Mouse (Mus musculus): ENCODE measurements around the gene Tmc8.

Gene Tmc8

DNA sequence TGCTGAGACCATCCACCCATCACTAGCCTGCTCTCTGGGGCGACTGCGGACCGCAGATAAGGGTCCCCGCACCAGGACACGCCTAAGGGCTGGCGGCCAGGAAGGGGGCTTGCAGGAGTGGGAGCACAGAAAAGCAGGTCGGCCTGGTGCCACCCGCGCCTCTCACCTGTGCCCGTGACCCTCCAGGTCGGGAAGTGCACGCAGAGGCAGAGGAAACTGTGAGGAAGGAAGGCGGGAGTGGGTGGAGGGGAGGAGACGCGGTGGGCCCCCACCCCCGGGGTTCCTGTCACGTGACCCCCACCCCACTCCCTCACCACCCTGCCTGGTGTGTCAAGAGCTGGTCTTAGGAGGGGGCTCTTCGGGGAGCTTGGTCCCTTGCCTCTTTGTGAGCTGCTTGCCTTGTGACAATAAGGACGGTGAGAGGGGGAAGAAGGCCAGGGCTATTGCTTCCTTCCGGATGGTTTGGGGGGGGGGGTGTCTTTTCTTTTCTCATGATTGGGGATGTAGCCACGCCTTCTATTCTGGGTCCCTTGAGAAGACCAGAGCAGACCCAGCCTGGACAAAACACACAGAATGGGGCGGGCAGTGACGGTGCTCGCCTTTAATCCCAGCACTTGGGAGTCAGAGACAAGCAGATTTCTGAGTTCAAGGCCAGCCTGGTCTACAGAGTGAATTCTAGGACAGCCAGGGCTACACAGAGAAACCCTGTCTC, at the start of gene Tmc8, which contains the start of gene Tmc6:
Gene Tmc8 (plus strand): TSS at position 84 of the 712 bp plus-strand sequence.
Gene Tmc6 (minus strand): TSS at position 206 of the 712 bp plus-strand sequence.
- no peak for DNase-seq (ENCODE audit: low spot score)

DNA sequence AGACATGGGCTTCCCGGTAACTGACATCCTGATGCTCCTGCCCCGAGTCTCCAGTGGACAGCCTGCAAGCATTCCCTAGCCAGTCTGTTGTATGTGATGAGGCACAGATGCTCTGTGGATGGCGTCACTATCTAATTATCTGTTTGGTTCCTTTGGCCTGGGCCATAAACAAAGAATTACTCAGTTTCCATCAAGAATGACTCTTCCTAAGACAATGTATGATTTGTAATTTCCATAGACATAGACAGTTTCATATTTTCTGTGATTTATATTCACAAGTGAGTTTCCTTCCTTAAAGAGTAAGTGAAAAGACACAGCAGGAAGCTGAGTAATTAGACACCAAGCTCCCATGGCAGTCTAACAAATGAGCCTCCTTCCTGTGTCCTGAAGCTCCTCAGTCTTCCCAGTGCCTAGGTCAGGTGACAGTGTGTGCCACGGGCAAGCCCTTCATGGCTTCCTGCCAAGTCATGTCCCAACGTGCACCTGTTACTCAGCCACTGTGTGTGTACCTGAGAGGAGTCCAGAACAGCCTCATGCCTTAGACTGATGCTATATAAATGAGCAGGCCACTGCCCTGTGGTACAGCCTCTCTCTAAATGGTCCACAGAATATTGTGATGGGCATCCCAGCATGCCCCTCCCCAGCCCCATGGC, 45.7 kb upstream of the Tmc8 start:
- no peak for DNase-seq (ENCODE audit: low spot score)

DNA sequence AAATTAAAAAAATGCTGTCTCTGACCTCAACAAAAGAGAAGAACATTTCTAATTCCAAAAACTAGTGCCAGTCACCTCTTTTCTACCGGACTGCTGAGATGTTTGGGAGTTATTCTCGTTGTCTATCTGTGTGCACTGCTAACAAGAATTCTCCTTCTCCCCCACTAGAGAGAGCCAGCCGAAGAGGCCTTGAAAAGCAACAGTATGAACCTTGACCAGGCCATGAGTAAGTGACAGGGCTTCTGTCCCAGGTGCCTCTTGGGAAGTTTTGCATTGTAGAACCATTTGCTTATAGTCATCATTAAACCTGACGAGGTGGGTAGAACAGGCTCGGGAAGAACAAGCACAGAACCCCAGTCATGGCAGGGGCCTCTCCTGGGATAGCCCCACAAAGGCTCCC, 43.8 kb upstream of the Tmc8 start:
- no peak for DNase-seq (ENCODE audit: low spot score)

DNA sequence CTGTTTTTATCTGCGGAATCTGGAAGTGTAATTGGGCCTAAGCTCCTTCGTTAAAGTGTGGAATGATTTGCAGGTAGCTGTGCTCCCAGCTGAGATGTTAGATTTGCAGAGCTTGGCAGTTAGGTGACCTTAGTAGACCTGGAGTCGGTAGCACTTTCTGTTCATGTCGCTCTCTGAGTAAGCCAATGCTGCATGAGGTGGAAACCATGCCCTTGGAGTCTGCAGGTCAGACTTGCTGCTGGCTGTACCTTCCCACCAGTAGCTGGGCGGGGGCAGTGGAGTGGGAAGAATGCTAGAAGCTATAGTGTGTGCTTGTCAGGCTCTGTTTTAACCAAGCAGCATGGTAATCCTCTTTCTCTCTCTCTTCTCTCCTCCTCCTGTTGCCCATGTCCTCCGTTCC, 40.7 kb upstream of the Tmc8 start:
- no peak for DNase-seq (ENCODE audit: low spot score)

DNA sequence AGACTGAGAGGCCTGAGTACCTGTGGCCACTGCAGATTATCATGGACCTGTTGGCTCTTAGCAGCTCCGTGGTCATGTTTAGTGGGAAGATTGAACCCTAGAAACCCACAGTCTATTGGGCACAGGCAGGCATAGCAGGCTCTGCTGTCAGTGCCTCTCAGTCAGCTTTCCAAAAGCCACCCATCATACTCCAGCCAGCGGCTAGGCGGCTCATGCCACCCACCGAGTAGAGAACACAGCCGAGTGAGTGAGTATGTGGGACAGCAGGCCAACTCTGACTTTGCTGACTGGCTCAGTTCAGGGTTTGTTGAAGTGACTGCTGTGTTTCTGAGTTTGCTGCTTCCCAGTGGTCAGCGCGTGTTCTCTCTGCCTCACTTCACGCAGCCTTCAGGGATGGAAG, 39.6 kb upstream of the Tmc8 start:
- no peak for DNase-seq (ENCODE audit: low spot score)

DNA sequence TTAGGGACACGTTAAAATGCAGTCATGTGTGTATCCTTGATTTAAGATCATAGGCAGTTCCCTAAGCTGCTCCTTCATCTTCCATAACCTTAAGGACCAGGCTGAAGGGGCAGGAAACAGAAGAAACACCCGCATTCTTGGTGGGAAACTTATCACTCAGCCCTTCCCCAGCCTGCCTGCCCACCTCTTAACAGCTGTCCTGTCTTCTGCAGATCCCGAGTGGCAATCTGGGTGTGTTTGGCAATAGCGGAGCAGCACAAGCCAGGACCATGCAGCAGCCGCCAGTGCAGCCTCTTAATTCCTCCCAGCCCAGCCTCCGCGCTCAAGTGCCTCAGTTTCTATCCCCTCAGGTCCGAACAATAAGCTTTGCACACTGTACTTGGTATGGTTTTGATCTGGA, 39.2 kb upstream of the Tmc8 start:
- DNase-seq (ENCODE audit: low spot score): no peak

DNA sequence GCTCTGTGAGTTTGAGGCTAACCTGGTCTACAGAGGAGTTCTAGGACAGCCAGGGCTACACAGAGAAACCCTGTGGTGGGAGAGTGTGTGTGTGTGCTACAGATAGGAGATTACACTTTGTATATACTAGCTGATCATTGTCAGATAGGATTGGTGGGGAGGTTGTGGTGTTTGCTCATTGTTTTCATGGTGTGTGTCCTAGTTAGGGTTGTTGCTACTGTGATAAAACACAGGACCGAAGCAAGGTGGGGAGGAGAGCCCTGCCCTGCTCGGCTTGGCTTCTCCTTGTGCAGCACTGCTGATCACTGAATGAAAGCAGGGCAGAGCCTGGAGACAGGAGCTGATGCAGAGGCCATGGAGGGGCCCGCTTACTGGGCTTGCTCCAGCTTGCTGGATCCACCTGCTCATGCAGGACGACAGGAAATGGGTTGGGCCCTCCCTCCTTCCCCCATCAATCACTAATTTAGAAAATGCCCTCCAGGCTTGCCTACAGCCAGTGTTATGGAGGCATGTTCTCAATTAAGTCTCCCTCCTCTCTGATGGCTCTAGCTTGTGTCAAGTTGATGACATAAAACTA, 38.3 kb upstream of the Tmc8 start:
- no peak for DNase-seq (ENCODE audit: low spot score)

DNA sequence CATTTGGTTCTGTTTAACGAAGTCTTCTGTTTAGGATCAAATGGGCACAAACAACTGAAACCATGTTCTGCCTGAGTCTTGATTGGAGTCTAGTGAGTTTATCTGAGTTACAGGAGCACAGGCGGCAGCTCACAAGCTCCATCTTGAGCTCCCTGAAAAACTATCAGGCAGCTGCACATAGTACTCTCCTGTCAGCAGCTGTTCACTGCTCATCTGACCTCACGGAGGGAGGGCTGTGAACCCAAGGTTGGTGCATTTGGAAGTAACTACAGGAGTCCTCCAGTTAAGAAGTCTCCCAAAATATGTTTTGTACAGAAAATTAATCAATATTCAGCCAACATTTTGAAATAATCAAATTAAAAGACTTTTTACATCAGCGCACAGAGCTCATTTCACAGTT, 33.2 kb upstream of the Tmc8 start:
- DNase-seq (ENCODE audit: low spot score): no peak

DNA sequence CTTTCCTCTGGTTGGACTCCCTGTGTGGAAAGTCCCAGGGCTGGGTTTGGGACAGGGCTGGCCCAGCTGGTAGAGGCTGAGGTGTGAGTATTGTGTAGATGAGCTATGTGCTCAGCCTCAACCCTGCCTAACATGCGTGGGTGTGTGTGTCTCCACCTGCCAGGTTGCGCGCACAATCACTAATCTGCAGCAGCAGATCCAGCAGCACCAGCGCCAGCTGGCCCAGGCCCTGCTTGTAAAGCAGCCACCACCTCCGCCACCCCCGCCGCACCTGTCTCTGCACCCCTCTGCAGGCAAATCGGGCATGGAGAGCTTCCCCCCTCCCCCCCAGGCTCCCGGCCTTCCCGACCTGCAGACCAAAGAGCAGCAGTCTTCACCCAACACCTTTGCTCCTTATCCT, 32.5 kb upstream of the Tmc8 start:
- no peak for DNase-seq (ENCODE audit: low spot score)

DNA sequence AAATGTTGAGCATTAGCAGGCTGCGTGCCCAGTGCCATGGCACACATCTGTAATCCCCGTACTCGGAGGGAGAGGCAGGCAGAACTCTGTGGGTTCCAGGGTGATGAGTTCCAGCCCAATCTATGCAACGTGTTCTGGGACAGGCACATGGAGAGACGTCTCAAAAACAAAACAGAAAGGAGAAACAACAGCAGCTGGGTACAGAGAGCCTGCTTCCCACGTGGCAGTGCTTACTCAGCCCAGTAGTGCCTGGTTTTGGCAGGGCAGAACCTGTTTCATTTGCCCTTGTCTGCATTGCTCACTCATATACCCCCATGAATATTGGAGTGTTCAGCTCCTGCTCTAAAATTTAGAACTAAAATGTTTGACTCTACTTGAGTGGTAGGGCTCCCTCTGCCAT, 30.3 kb upstream of the Tmc8 start:
- DNase-seq (ENCODE audit: low spot score): no peak

DNA sequence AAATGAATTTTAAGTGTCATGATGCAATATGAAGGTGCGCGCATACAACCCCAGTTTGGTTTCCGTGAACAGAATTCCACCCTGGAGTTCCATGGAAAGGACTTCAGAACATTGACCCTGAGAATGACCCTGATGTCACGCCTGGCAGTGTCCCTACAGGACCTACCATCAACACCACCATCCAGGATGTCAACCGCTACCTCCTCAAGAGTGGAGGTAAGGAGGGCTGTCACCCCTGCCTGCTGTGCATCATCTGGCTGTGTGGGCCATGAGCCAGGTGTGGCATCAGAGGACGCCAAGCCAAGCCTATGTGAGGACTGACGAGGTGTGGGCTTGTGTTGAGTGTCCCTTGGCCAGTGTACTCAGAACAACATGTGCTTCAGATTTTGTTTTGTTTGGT, 26.0 kb upstream of the Tmc8 start:
- no peak for DNase-seq (ENCODE audit: low spot score)

DNA sequence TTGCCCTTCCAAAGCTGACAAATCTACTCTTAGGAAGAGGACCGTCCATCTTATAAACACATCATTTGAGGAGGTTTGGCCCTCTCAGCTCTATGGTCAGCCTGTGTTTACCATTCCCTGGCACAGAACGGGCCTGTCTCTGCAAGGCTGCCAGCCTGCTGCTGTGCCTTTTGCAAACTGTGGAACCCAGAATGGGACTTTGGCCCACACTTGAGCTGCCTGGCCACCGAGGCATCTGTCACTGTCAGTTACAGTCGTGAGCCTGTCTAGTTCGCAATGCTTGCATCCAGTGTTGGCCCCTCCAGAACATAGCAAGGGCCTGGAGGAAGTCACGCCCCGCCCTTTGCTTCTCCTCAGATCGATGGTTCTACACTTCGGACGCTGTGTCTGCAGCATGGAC, 22.6 kb upstream of the Tmc8 start:
- no peak for DNase-seq (ENCODE audit: low spot score)

DNA sequence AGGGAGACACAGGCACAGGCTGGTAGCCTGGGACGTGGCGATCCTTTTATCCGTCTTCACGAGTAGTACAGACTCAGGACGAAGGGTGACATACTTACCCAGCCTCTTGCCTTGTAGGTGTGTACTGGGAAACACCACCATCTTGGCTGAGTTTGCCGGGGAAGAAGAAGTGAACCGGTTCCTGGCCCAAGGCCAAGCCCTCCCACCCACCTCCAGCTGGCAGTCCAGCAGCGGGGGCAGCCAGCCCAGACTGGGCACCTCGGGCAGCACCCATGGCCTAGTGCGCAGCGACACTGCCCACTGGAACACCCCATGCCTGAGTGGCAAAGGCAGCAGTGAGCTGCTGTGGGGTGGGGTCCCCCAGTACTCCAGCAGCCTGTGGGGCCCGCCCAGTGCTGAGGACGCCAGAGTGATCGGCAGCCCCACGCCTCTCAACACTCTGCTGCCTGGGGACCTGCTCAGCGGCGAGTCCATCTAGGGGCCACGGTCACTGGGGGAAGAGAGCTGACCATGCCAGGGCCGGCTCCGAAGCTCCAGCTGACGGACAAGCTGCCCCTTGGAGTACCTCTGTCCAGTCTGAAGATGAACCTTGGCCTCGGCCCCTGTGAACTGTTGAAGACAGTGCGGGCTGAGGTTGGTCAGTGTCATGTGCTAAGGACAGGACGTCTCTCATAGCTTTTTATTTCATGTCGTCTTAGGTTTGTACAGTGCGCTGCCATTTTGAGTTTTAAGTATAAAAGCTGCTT, 21.3 kb upstream of the Tmc8 start:
- no peak for DNase-seq (ENCODE audit: low spot score)

DNA sequence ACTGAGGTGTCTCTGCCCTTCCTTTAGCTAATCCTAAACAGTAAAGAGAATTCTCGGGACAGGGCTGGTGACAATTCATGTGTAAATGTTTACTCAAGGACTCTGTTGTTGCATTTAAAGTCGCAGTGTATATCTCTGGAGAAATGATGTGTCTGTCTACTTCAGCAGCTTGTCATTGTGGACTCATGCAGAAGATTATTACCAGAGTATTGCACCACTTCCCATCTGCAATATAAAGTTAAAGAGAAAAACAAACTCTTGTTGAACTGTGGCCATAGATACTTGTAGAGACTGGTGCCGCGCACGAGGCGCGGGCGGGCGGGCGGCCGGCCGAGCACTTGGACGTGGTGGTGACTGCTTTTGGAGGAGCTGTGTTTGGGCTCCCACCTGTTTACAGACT, 20.1 kb upstream of the Tmc8 start:
- DNase-seq (ENCODE audit: low spot score): no peak

DNA sequence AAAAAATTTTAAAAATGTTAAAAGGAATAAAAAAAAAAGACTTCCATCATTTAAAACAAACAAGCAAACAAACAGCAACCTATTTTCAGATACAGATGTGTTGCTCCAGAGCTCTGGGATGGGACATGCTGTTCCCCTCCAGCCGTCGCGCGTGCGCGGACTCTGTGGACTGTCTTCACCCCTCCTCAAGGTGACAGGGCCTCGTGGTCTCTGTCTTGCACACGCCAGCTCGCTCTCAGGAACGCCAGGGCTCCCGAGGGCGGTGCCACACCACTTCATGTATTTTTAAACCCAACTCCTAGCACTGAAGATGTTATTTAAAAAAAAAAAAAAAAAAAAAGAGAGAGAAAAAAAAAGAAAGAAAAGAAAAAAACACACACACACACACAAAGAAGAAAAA, 19.6 kb upstream of the Tmc8 start:
- no peak for DNase-seq (ENCODE audit: low spot score)

DNA sequence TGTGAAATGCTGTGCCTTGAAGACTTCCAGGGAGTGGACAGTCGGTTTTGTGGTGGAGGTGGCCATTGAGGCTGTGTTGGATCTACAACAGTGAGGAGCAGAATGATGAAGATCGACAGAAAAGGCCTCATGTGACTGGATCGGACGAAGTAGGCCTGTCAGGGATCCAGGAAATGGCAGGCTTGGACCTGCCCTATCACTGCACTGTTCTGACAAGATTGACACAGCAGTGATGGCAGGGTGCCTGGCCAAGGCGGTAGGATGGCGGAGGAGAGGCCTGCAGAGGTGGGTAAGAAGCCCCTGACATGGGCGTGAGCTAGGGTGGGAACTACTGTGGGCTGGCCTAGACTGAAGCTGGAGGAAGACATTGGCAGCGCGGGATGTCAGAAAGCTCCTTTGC, 17.6 kb upstream of the Tmc8 start:
- no peak for DNase-seq (ENCODE audit: low spot score)

DNA sequence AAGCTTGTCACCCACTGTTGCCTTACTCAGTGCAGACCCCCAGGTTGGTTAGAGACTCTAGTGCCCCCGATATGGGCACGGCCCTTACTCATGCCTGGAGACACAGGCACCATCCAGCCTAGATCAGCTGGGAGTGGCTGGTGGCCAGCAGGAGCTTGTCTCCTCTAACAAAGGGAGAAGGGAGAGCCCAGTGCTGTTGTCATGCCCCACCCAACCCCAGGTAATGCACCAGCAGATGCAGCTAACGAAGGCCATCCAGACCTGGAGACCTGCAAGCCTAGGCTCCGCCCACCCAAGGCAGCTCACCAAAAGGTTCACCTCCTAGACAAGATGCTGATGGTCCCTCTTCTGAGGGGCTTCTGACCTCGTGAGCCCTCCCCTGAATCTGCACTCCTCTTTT, 16.5 kb upstream of the Tmc8 start:
- no peak for DNase-seq (ENCODE audit: low spot score)

DNA sequence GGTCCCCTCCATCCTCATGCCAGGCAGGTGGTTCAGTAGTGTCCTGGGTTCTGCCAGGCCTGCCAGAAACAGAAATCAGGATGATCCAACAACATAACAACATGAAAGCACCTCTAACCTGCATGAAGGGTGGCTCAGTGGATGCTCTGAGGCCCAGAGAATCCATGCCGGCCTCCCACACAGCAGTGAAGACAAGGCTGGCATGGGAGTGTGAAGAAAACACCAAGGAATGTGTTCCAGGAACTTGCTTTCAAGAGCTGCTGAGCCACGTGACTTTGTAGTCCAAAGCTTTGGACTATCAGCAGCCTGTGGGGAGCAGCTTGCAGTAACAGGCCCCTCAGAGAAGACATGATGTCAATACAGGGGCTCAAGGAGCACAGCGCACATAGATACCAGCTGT, 15.6 kb upstream of the Tmc8 start:
- DNase-seq (ENCODE audit: low spot score): no peak

DNA sequence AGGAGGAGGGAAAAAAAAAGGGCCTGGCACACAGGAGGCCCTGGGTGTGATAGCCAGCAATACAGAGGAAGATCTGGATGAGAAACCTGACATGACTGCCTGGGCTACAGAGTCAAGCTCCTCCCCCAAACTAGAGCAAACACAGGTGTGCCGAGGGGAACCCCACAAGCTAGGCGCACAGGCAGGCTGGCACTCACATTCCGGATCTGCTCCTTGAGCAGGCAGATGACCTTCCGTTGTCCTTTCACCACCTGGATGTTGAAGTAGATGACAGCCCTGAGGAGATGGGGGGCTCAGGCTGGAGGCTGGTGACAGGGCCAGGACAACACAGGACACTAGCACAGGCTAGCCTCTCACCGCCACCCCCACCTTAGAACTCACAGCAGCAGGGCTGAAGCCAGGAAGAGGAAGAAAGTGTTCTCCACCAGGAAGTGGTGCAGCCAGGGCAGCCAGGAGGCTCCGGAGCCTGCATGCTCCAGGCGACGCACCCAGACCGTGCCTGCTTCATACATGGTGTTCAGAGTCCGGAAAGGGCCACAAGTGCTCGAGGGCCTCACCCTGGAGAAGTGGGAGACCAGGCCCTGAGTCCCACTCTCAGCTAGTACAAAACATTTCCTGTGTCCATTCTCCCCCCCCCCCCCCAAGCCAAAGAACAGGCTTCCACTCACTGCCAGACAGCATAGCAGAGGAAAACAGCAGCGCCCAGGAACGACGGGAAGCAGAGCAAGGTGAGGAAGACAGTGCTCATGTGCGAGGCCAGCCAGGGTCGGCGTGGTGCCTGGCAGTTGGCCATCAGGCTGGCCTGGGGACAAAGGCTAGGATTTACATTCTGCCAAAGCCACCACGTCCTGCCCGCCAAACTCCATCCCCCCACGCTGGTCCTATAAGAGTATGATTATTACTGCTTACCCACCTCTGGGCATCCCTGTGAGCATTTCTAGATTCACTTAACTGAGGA, 12.9 kb upstream of the Tmc8 start:
- DNase-seq (ENCODE audit: low spot score): no peak

DNA sequence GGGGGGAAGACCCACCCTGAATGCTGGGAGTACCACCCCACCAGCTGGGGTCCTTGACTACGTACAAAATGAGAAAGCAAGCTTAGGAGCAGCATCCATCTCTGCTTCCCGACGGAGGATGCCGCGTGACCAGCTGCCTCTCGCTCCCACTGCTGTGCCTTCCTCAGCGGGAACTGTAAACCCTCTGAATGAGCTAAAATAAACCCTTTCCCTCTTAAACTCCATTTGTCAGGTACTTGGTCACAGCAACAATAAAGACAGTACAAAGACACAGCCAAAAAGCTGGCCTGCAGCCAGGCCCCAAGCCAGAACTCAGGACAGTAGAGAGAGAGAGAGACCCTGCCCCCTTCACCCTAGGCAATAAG, 12.2 kb upstream of the Tmc8 start:
- no peak for DNase-seq (ENCODE audit: low spot score)

DNA sequence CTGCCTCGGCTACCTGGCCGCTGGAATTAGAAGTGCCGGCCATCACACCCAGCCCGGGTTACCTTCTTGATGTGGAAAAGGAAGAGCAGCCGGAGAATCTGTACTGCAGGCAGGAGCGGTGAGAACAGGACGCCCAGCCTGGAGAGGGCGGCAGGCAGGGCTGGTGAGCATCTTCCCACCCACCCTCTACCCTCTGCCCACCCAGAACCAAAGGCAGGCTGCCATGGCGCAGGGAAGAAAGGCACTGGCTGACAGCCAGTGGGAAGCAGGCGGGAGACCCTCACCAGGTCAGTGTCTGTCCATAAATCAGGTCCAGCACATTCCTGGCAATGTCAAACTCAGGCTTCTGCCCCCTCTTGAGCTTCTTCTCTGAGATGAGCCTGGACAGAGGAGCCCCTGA, 11.5 kb upstream of the Tmc8 start:
- DNase-seq (ENCODE audit: low spot score): no peak

DNA sequence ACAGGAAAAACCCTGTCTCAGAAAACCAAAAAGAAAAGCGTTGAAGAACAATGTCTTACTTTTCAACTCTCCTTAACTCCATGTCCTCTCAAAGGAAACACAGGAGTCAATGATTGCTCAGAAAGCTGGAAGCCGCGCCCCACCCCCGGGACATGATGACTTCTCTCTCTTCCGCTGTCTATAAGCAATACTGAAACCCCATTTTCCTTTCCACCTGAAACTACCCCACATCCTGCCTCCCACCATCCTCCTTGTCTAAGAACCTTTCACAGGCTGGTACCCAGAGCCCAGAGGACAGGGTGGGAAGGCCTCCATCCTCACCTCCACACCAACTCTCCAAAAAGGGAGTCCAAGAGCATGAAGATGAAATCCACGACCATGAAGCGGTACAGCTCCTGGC, 9.5 kb upstream of the Tmc8 start:
- DNase-seq (ENCODE audit: low spot score): no peak
